Mouse (Mus musculus) intestine, postnatal 0 days (tissue): ENCODE data around the gene Gda. TPM values are rescaled to one million over a fixed set of nuclear protein-coding genes. Genes with fewer than 3 reads are reported as not detected.

ENCODE experiments used
- ATAC-seq: fragments of 200-750 bp; cut with Nextera tagmentation; 2 replicates; pipeline ENCODE4 v1.8.0; 2017; ENCODE audit warnings: mild to moderate bottlenecking, moderate TSS enrichment, moderate library complexity
- H3K27ac ChIP-seq: fragments of 300-500 bp; sonication (generic); 2 replicates; pipeline ENCODE4 v1.5.1; 2014; ENCODE audit warnings: mild to moderate bottlenecking, low read depth, low read length, moderate library complexity
- H3K27me3 ChIP-seq: fragments of 300-500 bp; sonication (generic); replicated peaks from 2 replicates; pipeline ENCODE4 v1.6.1; 2014; ENCODE audit warnings: low read length, mixed read lengths; ENCODE audit not compliant: control insufficient read depth, insufficient read depth
- H3K36me3 ChIP-seq: fragments of 300-500 bp; sonication (generic); 2 replicates; pipeline ENCODE4 v1.6.1; 2014; ENCODE audit warnings: mild to moderate bottlenecking, moderate library complexity; ENCODE audit not compliant: control insufficient read depth, insufficient read depth
- H3K4me1 ChIP-seq: fragments of 300-500 bp; sonication (generic); replicated peaks from 2 replicates; pipeline ENCODE4 v1.6.1; 2014; ENCODE audit warnings: antibody characterized with exemption, low read length, mixed read lengths; ENCODE audit not compliant: control insufficient read depth, insufficient read depth
- H3K4me2 ChIP-seq: fragments of 300-500 bp; sonication (generic); replicated peaks from 2 replicates; pipeline ENCODE4 v1.6.1; 2014; ENCODE audit warnings: low read depth, mild to moderate bottlenecking, moderate library complexity
- H3K4me3 ChIP-seq: fragments of 300-500 bp; sonication (generic); 2 replicates; pipeline ENCODE4 v1.5.1; 2014; ENCODE audit warnings: low read depth, low read length
- H3K9ac ChIP-seq: fragments of 300-500 bp; sonication (generic); 2 replicates; pipeline ENCODE4 v1.6.1; 2014; ENCODE audit warnings: mild to moderate bottlenecking, low read depth, low read length
- H3K9me3 ChIP-seq: fragments of 300-500 bp; sonication (generic); 2 replicates; pipeline ENCODE4 v1.6.1; 2016; ENCODE audit warnings: mixed run types; ENCODE audit not compliant: control insufficient read depth
- CTCF ChIP-seq: sonication (generic); IDR thresholded peaks from 2 replicates; pipeline ENCODE4 v1.5.1; 2016; ENCODE audit warnings: low read depth, mild to moderate bottlenecking, control low read depth, antibody characterized with exemption, moderate library complexity
- WGBS: fragments of 180-500 bp; shearing (Covaris S2); extraction: QIAGEN DNeasy Blood & Tissue Kit; methylation state at CpG from one replicate; pipeline ENCODE4 v1.1.7; 2014; 5-methylcytosine and 5-hydroxymethylcytosine counted together
- polyA plus RNA-seq: library from polyadenylated mRNA; unstranded; fragments of >200 nt; fragmentation: Nextera tagmentation; extraction: Ambion mirVana; gene quantifications from 2 replicates; pipeline ENCODE4 v1.2.1, GENCODE M21; 2015

Gene Gda
- polyA plus RNA-seq, 1 experiment from 2014 or later, result 37.3 TPM

DNA sequence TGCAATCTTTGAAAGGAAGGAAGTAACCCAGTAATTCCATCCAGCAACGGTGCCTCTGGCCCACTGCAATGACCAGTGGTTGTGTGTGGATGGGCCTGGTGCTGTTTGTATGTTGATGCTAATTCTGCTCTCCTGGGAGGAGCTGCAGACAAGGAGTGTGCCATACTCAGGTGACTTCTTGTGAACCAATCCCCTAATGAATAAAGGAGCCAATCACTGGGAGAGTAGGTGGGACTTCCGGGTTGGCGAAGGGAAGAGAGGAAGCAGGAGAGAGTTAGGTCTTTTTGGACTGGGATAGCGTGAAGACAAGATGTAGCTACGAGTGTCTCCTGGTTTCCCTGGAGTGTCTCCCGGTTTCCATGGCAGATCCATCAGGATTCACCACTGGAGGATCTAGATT, 126.6 kb downstream of the Gda start:
- no peak for ATAC-seq
- no peaks in the 10 kb centered on the region for H3K4me1 ChIP-seq
- H3K36me3 ChIP-seq, result no peaks in the 10 kb centered on the region
- no peak overlapping the region for H3K9ac ChIP-seq
- H3K4me3 ChIP-seq, result no peak overlapping the region
- H3K9me3 ChIP-seq, result no peaks in the 10 kb centered on the region
- H3K27me3 ChIP-seq, result no peaks in the 10 kb centered on the region
- no peak for TF ChIP-seq CTCF
- 89% methylated on average over 6 of the region's 6 CpGs for WGBS
- no peak overlapping the region for H3K27ac ChIP-seq
- H3K4me2 ChIP-seq, result no peak overlapping the region

Other genes with a start within 250 kb of the Gda start
- gene Zfand5, start 201.2 kb downstream of the Gda start, polyA plus RNA-seq, result 93.4 and 95.9 TPM in 2 replicates
- gene 1110059E24Rik, start 179.5 kb upstream of the Gda start, polyA plus RNA-seq, result 45.9 and 46.5 TPM in 2 replicates
- 26.0 and 29.1 TPM in 2 replicates for gene Abhd17b, start 179.7 kb upstream of the Gda start, polyA plus RNA-seq